Mouse (Mus musculus) bone marrow, adult 2 months (tissue): ENCODE data around the gene Hist2h4. TPM values are rescaled to one million over a fixed set of nuclear protein-coding genes. Genes with fewer than 3 reads are reported as not detected.

ENCODE experiments used
- H3K27ac ChIP-seq: fragments of 200-500 bp; 2 replicates; pipeline ENCODE4 v1.5.1; 2012; ENCODE audit warnings: low read depth, mild to moderate bottlenecking, control low read depth, inconsistent platforms, low read length; ENCODE audit not compliant: control insufficient read depth, poor library complexity, insufficient read depth
- H3K4me1 ChIP-seq: fragments of 200-500 bp; 2 replicates; pipeline ENCODE4 v1.6.1; 2011; ENCODE audit warnings: low read length; ENCODE audit not compliant: control insufficient read depth, insufficient read depth
- H3K4me3 ChIP-seq: fragments of 200-500 bp; replicated peaks from 2 replicates; pipeline ENCODE3; 2011; ENCODE audit warnings: mild to moderate bottlenecking, low read depth, low read length, control low read depth; ENCODE audit not compliant: control insufficient read depth
- CTCF ChIP-seq: fragments of 200-500 bp; IDR thresholded peaks from 2 replicates; pipeline ENCODE4 v1.5.1; 2011; ENCODE audit warnings: low read length, control low read depth; ENCODE audit not compliant: control insufficient read depth, insufficient read depth
- POLR2A ChIP-seq: fragments of 200-500 bp; IDR thresholded peaks from 2 replicates; pipeline ENCODE4 v1.6.1; 2011; ENCODE audit warnings: low read depth, mild to moderate bottlenecking, control low read depth, low read length, borderline replicate concordance; ENCODE audit not compliant: control insufficient read depth
- WGBS: fragments of 180-500 bp; shearing (Covaris S2); methylation state at CpG from one replicate; pipeline ENCODE4 v1.1.7; 2018; 5-methylcytosine and 5-hydroxymethylcytosine counted together
- polyA plus RNA-seq: library from polyadenylated mRNA; stranded (reverse); fragments of >200 nt; gene quantifications from 2 replicates; pipeline ENCODE4 v1.2.4, GENCODE M21; 2011; ENCODE audit warnings: low replicate concordance; ENCODE audit not compliant: missing spikeins, insufficient read depth, insufficient read length

Gene Hist2h4
- polyA plus RNA-seq, 1 experiment, result 31.8 TPM

- Histone ChIP-seq H3K4me1 (no peaks in the 10 kb centered on the region; the same call in 1 of the 2 replicates), H3K27ac (peak overlapping the region; percentile 97; the same call in 1 of the 2 replicates), H3K4me3 (peak overlapping the region; percentile 26)
- TF ChIP-seq CTCF (no peak), POLR2A (no peak)
- WGBS, result 53% methylated on average over 7 of the region's 7 CpGs
Measured at GRCm38 (mm10) chr3:96264404-96264949, 1.4 kb upstream of the Hist2h4 start.

DNA sequence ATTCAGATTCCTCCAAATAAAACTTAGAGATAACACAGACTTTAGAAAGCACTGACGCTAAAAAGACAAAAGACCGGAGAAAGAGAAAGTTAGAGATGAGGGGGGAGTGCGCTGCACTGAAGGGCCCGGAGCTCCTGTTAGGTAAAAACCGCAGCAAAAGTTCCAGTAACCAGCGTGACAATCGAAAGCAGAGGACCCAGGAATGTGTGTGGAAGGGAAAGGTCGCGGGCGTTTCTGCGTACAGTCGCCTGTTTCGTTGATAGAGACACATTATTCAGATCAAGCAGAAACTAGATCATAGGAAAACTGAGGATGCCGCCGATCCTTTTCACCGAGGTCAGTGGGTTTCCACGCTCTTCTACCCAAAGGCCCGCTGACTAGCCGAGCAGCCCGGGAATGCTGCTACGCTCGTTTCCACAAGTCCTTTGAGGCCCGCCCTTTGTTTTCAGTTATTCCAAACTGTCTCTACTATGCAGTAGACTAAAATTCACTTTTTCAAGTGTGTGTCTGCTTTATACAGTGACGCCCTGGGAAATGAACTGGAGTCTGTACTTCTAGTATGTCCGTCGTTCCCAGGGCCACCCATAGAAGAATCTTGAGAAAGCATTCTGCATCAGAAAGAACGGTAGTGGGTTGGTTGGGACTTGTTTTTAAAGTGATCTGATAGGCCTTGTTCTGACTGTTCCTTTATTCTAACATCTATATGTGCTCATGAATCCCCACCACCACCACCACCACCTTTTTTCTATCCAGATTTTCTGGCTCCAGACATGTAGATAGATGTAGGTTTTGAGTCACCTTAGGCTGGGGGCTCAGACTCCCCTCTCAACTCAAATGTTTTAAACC lies 670 bp upstream of the Hist2h4 start:
- Histone ChIP-seq H3K27ac (peak overlapping the region; percentile 97), H3K4me1 (no peaks in the 10 kb centered on the region; the same call in 1 of the 2 replicates), H3K4me3 (peak overlapping the region; percentile 57)
- TF ChIP-seq CTCF (no peak), POLR2A (no peak)
- WGBS, result under 1% methylated on average over 27 of the region's 27 CpGs

GRCm38 (mm10) chr3:96262216-96262875 lies 765 bp downstream of the Hist2h4 start:
- Histone ChIP-seq H3K4me3 (peak overlapping the region; percentile 74), H3K4me1 (no peaks in the 10 kb centered on the region; the same call in 1 of the 2 replicates), H3K27ac (peak overlapping the region; percentile 98)
- TF ChIP-seq CTCF (no peak; the same call in 1 of the 2 replicates), POLR2A (peak; percentile 56)
- WGBS, result under 1% methylated on average over 19 of the region's 19 CpGs

DNA sequence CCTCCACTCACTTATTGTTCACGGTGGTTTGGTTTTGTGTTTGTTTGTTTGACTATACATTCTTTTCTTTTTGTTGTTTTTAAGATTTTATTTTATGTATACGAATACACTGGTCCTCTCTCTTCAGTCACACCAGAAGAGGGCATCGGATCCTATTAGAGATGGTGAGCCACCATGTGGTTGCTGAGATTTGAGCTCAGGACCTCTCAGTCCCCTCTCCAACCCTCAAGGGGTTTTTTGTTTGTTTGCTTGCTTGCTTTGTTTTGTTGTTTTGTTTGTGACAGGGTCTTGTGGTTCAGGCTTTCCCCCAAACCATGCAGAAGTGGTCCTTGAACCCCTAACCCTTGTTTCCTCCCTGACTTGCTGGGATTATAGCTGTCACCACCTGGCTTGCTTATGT lies 1.5 kb downstream of the Hist2h4 start:
- TF ChIP-seq CTCF, result no peak
- no peak for TF ChIP-seq POLR2A
- peak overlapping the region; percentile 98 for H3K27ac ChIP-seq
- peak overlapping the region; percentile 38 for H3K4me3 ChIP-seq
- 49% methylated on average over 3 of the region's 3 CpGs for WGBS
- H3K4me1 ChIP-seq, result no peaks in the 10 kb centered on the region; the same call in 1 of the 2 replicates

GRCm38 (mm10) chr3:96260220-96260619 lies 2.9 kb downstream of the Hist2h4 start:
- 88% methylated on average over 5 of the region's 5 CpGs for WGBS
- Histone ChIP-seq H3K27ac (no peak overlapping the region), H3K4me1 (no peaks in the 10 kb centered on the region; the same call in 1 of the 2 replicates), H3K4me3 (no peak overlapping the region)
- TF ChIP-seq POLR2A (no peak), CTCF (no peak)

DNA sequence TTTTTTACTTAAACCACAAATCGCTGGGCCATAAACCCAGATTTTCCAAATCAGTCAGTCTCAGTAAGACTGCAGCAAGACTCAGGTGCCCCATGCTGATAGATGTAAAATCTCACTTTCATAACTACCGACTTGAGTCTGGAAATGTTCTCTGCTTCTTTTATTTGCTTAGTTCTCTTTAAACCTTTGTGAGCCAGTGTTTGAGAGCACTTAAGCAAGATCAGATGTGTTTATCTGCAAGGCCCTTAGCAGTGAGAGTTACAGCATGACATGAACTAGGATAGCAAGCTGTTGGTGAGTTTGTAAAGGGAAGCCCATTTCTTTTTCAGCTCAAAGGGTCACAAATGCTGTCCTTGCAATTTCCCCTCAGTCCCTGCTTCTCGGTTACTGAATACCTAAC lies 5.9 kb downstream of the Hist2h4 start:
- Histone ChIP-seq H3K4me1 (no peaks in the 10 kb centered on the region; the same call in 1 of the 2 replicates), H3K4me3 (no peak overlapping the region), H3K27ac (no peak overlapping the region)
- WGBS, result 76% methylated on average over 3 of the region's 3 CpGs
- TF ChIP-seq CTCF, result no peak

- Histone ChIP-seq H3K4me3 (no peak overlapping the region), H3K4me1 (peaks cover under 1% of the 10 kb centered on the region; the same call in 1 of the 2 replicates), H3K27ac (no peak overlapping the region)
- TF ChIP-seq POLR2A (no peak), CTCF (no peak)
- 46% methylated on average over 5 of the region's 5 CpGs for WGBS
Measured at GRCm38 (mm10) chr3:96255926-96256593, 7.1 kb downstream of the Hist2h4 start.

DNA sequence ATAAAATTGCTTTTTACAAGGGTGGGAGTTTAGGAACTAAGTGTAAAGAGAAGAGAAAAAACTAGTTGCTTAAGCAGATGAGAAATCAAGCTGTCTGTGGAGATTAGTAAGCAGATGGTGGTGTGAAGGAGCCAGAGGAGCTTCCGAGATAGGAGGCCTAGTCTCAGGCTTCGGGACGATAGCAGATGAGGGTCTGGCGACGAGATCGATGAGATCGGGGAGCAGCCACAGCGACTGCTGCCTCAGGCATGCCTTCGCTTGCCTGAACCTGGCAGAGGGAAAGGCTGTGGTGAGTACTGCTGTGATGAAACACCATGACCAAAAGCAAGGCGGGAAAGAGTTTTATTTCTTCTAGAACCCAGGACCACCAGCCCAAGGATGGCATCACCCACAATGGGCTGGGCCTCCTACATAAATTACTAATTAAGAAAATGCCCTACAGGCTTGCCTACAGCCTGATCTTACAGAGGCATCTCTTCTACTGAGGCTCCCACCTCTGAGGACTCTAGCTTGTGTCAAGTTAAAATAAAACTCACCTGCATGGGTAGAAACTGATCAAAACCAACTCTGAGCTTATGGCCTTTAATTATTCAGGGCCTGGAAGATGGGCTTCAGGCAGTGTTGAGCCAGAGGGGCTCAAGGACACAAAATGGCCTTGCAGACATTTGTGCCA lies 8.3 kb downstream of the Hist2h4 start:
- Histone ChIP-seq H3K4me1 (peaks cover 1% of the 10 kb centered on the region; the same call in 1 of the 2 replicates), H3K4me3 (no peak overlapping the region), H3K27ac (peak overlapping the region; percentile 63)

More for the DNA sequence above, 8.3 kb downstream of the Hist2h4 start:
- WGBS, result 61% methylated on average over 10 of the region's 10 CpGs
- TF ChIP-seq POLR2A (no peak), CTCF (no peak)
